Mouse (Mus musculus) small intestine, adult 2 months (tissue): ENCODE results near the gene Rasgef1b. TPM values are rescaled to one million over a fixed set of nuclear protein-coding genes. Genes with fewer than 3 reads are reported as not detected.

Source experiments
- H3K27ac ChIP-seq: fragments of 200-500 bp; 2 replicates; pipeline ENCODE4 v1.5.1; 2012; ENCODE audit warnings: low read depth, low read length, control low read depth, inconsistent platforms; ENCODE audit not compliant: insufficient read depth
- H3K27me3 ChIP-seq: fragments of 200-500 bp; 2 replicates; pipeline ENCODE4 v1.6.1; 2012; ENCODE audit warnings: mild to moderate bottlenecking, moderate library complexity, low read length, inconsistent platforms; ENCODE audit not compliant: control insufficient read depth, insufficient read depth
- H3K36me3 ChIP-seq: fragments of 200-500 bp; 2 replicates; pipeline ENCODE4 v1.6.1; 2012; ENCODE audit warnings: mild to moderate bottlenecking, low read length, control low read depth, inconsistent platforms; ENCODE audit not compliant: control insufficient read depth, insufficient read depth
- H3K4me1 ChIP-seq: fragments of 200-500 bp; 2 replicates; pipeline ENCODE4 v1.6.1; 2012; ENCODE audit warnings: low read length, inconsistent platforms, mixed read lengths; ENCODE audit not compliant: control insufficient read depth, insufficient read depth, insufficient read length
- H3K4me3 ChIP-seq: fragments of 200-500 bp; 2 replicates; pipeline ENCODE4 v1.5.1; 2012; ENCODE audit warnings: low read depth, mild to moderate bottlenecking, control low read depth, inconsistent platforms, low read length, moderate library complexity
- CTCF ChIP-seq: fragments of 200-500 bp; IDR thresholded peaks from 2 replicates; pipeline ENCODE4 v1.5.1; 2012; ENCODE audit warnings: low read depth, mild to moderate bottlenecking, control low read depth, inconsistent platforms, low read length, moderate library complexity, mixed read lengths; ENCODE audit not compliant: insufficient replicate concordance, insufficient read length; ENCODE audit errors: extremely low read depth
- POLR2A ChIP-seq: fragments of 200-500 bp; IDR thresholded peaks from 2 replicates; pipeline ENCODE4 v1.6.1; 2012; ENCODE audit warnings: low read depth, mild to moderate bottlenecking, control low read depth, inconsistent platforms, low read length, moderate library complexity
- WGBS: fragments of 180-500 bp; shearing (Covaris S2); methylation state at CpG from one replicate; pipeline ENCODE4 v1.1.7; 2018; 5-methylcytosine and 5-hydroxymethylcytosine counted together
- polyA plus RNA-seq: library from polyadenylated mRNA; depleted of rRNA; stranded (reverse); fragments of >200 nt; gene quantifications from 2 replicates; pipeline ENCODE4 v1.2.3, GENCODE M21; 2012

The Rasgef1b gene
- polyA plus RNA-seq, 1 experiment, result 16.2 TPM

- no peak for TF ChIP-seq CTCF
- no peak for TF ChIP-seq POLR2A
- no peaks in the 10 kb centered on the region for H3K27me3 ChIP-seq
- no peak overlapping the region for H3K27ac ChIP-seq
- H3K36me3 ChIP-seq, result no peaks in the 10 kb centered on the region
- WGBS, result 19% methylated on average over 6 of the region's 6 CpGs
- no peak overlapping the region for H3K4me3 ChIP-seq
- H3K4me1 ChIP-seq, result no peaks in the 10 kb centered on the region
These were observed 20.2 kb downstream of the Rasgef1b start for GRCm38 (mm10) chr5:99708706-99709105.

GRCm38 (mm10) chr5:99707261-99707660 is 21.6 kb downstream of the Rasgef1b start:
- TF ChIP-seq POLR2A (no peak), CTCF (no peak)
- Histone ChIP-seq H3K27ac (no peak overlapping the region), H3K4me1 (no peaks in the 10 kb centered on the region), H3K4me3 (no peak overlapping the region), H3K27me3 (no peaks in the 10 kb centered on the region), H3K36me3 (no peaks in the 10 kb centered on the region)
- WGBS, result 34% methylated on average over 6 of the region's 6 CpGs

GRCm38 (mm10) chr5:99701811-99702210 is 27.1 kb downstream of the Rasgef1b start:
- H3K27ac ChIP-seq, result no peak overlapping the region
- H3K4me1 ChIP-seq, result no peaks in the 10 kb centered on the region
- WGBS, result 93% methylated on average over 5 of the region's 5 CpGs
- H3K4me3 ChIP-seq, result no peak overlapping the region
- TF ChIP-seq POLR2A (no peak), CTCF (no peak)
- H3K27me3 ChIP-seq, result no peaks in the 10 kb centered on the region
- H3K36me3 ChIP-seq, result no peaks in the 10 kb centered on the region

GRCm38 (mm10) chr5:99694712-99695360 is 34.0 kb downstream of the Rasgef1b start:
- Histone ChIP-seq H3K36me3 (no peaks in the 10 kb centered on the region), H3K4me3 (no peak overlapping the region), H3K27me3 (no peaks in the 10 kb centered on the region), H3K27ac (no peak overlapping the region), H3K4me1 (no peaks in the 10 kb centered on the region)
- 77% methylated on average over 13 of the region's 13 CpGs for WGBS
- TF ChIP-seq CTCF, result no peak
- no peak for TF ChIP-seq POLR2A

GRCm38 (mm10) chr5:99689909-99690308 is 39.0 kb downstream of the Rasgef1b start:
- H3K36me3 ChIP-seq, result no peaks in the 10 kb centered on the region
- H3K4me3 ChIP-seq, result no peak overlapping the region
- H3K27me3 ChIP-seq, result no peaks in the 10 kb centered on the region
- no peak for TF ChIP-seq POLR2A
- no peaks in the 10 kb centered on the region for H3K4me1 ChIP-seq
- WGBS, result 32% methylated on average over 7 of the region's 7 CpGs
- no peak overlapping the region for H3K27ac ChIP-seq

- H3K4me3 ChIP-seq, result no peak overlapping the region
- H3K27ac ChIP-seq, result no peak overlapping the region
- TF ChIP-seq CTCF (no peak), POLR2A (no peak)
- WGBS, result 47% methylated on average over 6 of the region's 6 CpGs
- no peaks in the 10 kb centered on the region for H3K4me1 ChIP-seq
- no peaks in the 10 kb centered on the region for H3K27me3 ChIP-seq
- H3K36me3 ChIP-seq, result no peaks in the 10 kb centered on the region
These were observed 41.0 kb downstream of the Rasgef1b start for GRCm38 (mm10) chr5:99687894-99688293.

- Histone ChIP-seq H3K4me1 (no peaks in the 10 kb centered on the region), H3K27ac (no peak overlapping the region), H3K36me3 (no peaks in the 10 kb centered on the region), H3K4me3 (no peak overlapping the region), H3K27me3 (no peaks in the 10 kb centered on the region)
- 56% methylated on average over 2 of the region's 2 CpGs for WGBS
- TF ChIP-seq POLR2A, result no peak
- TF ChIP-seq CTCF, result no peak
These were observed 44.8 kb downstream of the Rasgef1b start for GRCm38 (mm10) chr5:99684023-99684422.

- no peak for TF ChIP-seq CTCF
- no peak for TF ChIP-seq POLR2A
- H3K4me3 ChIP-seq, result no peak overlapping the region
These were observed 58.8 kb downstream of the Rasgef1b start for GRCm38 (mm10) chr5:99669971-99670571.

More at GRCm38 (mm10) chr5:99669971-99670571, 58.8 kb downstream of the Rasgef1b start:
- no peaks in the 10 kb centered on the region for H3K36me3 ChIP-seq
- WGBS, result 16% methylated on average over 9 of the region's 9 CpGs
- H3K27ac ChIP-seq, result no peak overlapping the region
- no peaks in the 10 kb centered on the region for H3K27me3 ChIP-seq
- H3K4me1 ChIP-seq, result no peaks in the 10 kb centered on the region
